Mouse (Mus musculus) lung, embryonic 16.5 days (tissue): ENCODE data around the gene Scg3. TPM values are rescaled to one million over a fixed set of nuclear protein-coding genes. Genes with fewer than 3 reads are reported as not detected.
A peak's percentile ranks its signal among the peaks of the same experiment; 100 is the strongest.
"Not testable (repeated sequence)": the region's sequence is repeated elsewhere in the genome, so short reads cannot be mapped to it uniquely, and the experiment has no call there.

Experiments used
- ATAC-seq: fragments of 200-750 bp; cut with Nextera tagmentation; 2 replicates; pipeline ENCODE4 v1.8.0; 2017; ENCODE audit warnings: low read depth, mild to moderate bottlenecking, moderate library complexity
- H3K27ac ChIP-seq: fragments of 300-500 bp; sonication (generic); 2 replicates; pipeline ENCODE4 v1.5.1; 2014; ENCODE audit warnings: mild to moderate bottlenecking, control low read depth, low read length
- H3K27me3 ChIP-seq: fragments of 300-500 bp; sonication (generic); 2 replicates; pipeline ENCODE4 v1.6.1; 2014; ENCODE audit warnings: low read depth, low read length, mixed read lengths; ENCODE audit not compliant: control insufficient read depth, insufficient read depth
- H3K36me3 ChIP-seq: fragments of 300-500 bp; sonication (generic); 2 replicates; pipeline ENCODE4 v1.6.1; 2014; ENCODE audit warnings: low read length; ENCODE audit not compliant: control insufficient read depth, insufficient read depth
- H3K4me1 ChIP-seq: fragments of 300-500 bp; sonication (generic); replicated peaks from 2 replicates; pipeline ENCODE4 v1.6.1; 2014; ENCODE audit warnings: low read length, mixed read lengths; ENCODE audit not compliant: control insufficient read depth, insufficient read depth
- H3K4me2 ChIP-seq: fragments of 300-500 bp; sonication (generic); 2 replicates; pipeline ENCODE4 v1.6.1; 2014; ENCODE audit warnings: low read depth, low read length, control low read depth
- H3K4me3 ChIP-seq: fragments of 300-500 bp; sonication (generic); 2 replicates; pipeline ENCODE4 v1.5.1; 2014; ENCODE audit warnings: mild to moderate bottlenecking, low read length, control low read depth
- H3K9ac ChIP-seq: fragments of 300-500 bp; sonication (generic); 2 replicates; pipeline ENCODE4 v1.6.1; 2014; ENCODE audit warnings: low read length, control low read depth
- H3K9me3 ChIP-seq: fragments of 300-500 bp; sonication (generic); 2 replicates; pipeline ENCODE4 v1.6.1; 2016; ENCODE audit warnings: low read length; ENCODE audit not compliant: control insufficient read depth
- WGBS: fragments of 180-500 bp; shearing (Covaris S2); extraction: QIAGEN DNeasy Blood & Tissue Kit; methylation state at CpG from one replicate; pipeline ENCODE4 v1.1.7; 2014; 5-methylcytosine and 5-hydroxymethylcytosine counted together
- polyA plus RNA-seq: library from polyadenylated mRNA; unstranded; fragments of >200 nt; fragmentation: Nextera tagmentation; extraction: Ambion mirVana; gene quantifications from 2 replicates; pipeline ENCODE4 v1.2.1, GENCODE M21; 2015

Gene Scg3
- polyA plus RNA-seq, 1 experiment from 2014 or later: 1.2 TPM

GRCm38 (mm10) chr9:75632902-75633301 is 51.0 kb downstream of the Scg3 start:
- ATAC-seq: no peak
- Histone ChIP-seq H3K27me3 (no peaks in the 10 kb centered on the region), H3K4me1 (peaks cover 12% of the 10 kb centered on the region; the same call in 1 of the 2 replicates), H3K36me3 (no peaks in the 10 kb centered on the region), H3K4me3 (no peak overlapping the region), H3K27ac (no peak overlapping the region), H3K4me2 (no peak overlapping the region), H3K9me3 (no peaks in the 10 kb centered on the region), H3K9ac (no peak overlapping the region)
- 21% methylated on average over 1 of the region's 1 CpGs for WGBS

GRCm38 (mm10) chr9:75632111-75632510 is 51.7 kb downstream of the Scg3 start:
- peak; percentile 58 for ATAC-seq
- H3K4me1 ChIP-seq: peaks cover 12% of the 10 kb centered on the region; the same call in 1 of the 2 replicates
- no peaks in the 10 kb centered on the region for H3K9me3 ChIP-seq
- WGBS: 41% methylated on average over 10 of the region's 10 CpGs
- no peak overlapping the region for H3K9ac ChIP-seq
- H3K36me3 ChIP-seq: no peaks in the 10 kb centered on the region
- no peak overlapping the region for H3K27ac ChIP-seq
- H3K4me3 ChIP-seq: no peak overlapping the region
- H3K27me3 ChIP-seq: no peaks in the 10 kb centered on the region
- no peak overlapping the region; the same call in 1 of the 2 replicates for H3K4me2 ChIP-seq

GRCm38 (mm10) chr9:75630823-75631454 is 52.9 kb downstream of the Scg3 start:
- Histone ChIP-seq H3K4me3 (no peak overlapping the region), H3K27ac (peak overlapping the region; percentile 52; the same call in 1 of the 2 replicates), H3K4me1 (peaks cover 12% of the 10 kb centered on the region; the same call in 1 of the 2 replicates), H3K9me3 (no peaks in the 10 kb centered on the region), H3K27me3 (no peaks in the 10 kb centered on the region), H3K4me2 (no peak overlapping the region), H3K36me3 (no peaks in the 10 kb centered on the region), H3K9ac (no peak overlapping the region)
- ATAC-seq: no peak; the same call in 1 of the 2 replicates
- 62% methylated on average over 8 of the region's 8 CpGs for WGBS

- Histone ChIP-seq H3K9me3 (no peaks in the 10 kb centered on the region), H3K27ac (0 out of 2 replicates have a peak overlapping the region, but pooled peaks have one; percentile 61), H3K9ac (peak overlapping the region; percentile 88), H3K4me3 (peak overlapping the region; percentile 85), H3K4me2 (peak overlapping the region; percentile 95), H3K4me1 (peaks cover 8% of the 10 kb centered on the region; the same call in 1 of the 2 replicates), H3K27me3 (peaks cover 4% of the 10 kb centered on the region; the same call in 1 of the 2 replicates), H3K36me3 (no peaks in the 10 kb centered on the region)
- ATAC-seq: no peak
- WGBS: 1% methylated on average over 14 of the region's 14 CpGs
Observed at GRCm38 (mm10) chr9:75626308-75626604, 57.6 kb downstream of the Scg3 start.

- Histone ChIP-seq H3K27me3 (peaks cover 4% of the 10 kb centered on the region; the same call in 1 of the 2 replicates), H3K4me1 (peaks cover 5% of the 10 kb centered on the region; the same call in 1 of the 2 replicates), H3K4me2 (peak within 1 kb of the TSS; percentile 95), H3K4me3 (peak within 1 kb of the TSS; percentile 85), H3K9ac (peak within 1 kb of the TSS; percentile 88), H3K36me3 (no peaks in the 10 kb centered on the region), H3K27ac (peak within 1 kb of the TSS; percentile 61), H3K9me3 (no peaks in the 10 kb centered on the region)
- WGBS: under 1% methylated on average over 71 of the region's 94 CpGs
- ATAC-seq: peak; percentile 96
Observed at GRCm38 (mm10) chr9:75625556-75626307, 58.1 kb downstream of the Scg3 start, which contains the start of gene Lysmd2. Lysmd2 (plus strand) TSS chr9:75625741.

GRCm38 (mm10) chr9:75624983-75625555 is 58.8 kb downstream of the Scg3 start:
- H3K4me3 ChIP-seq: peak overlapping the region; percentile 85
- H3K36me3 ChIP-seq: no peaks in the 10 kb centered on the region
- peak overlapping the region; percentile 95 for H3K4me2 ChIP-seq
- peaks cover 4% of the 10 kb centered on the region; the same call in 1 of the 2 replicates for H3K4me1 ChIP-seq
- peak overlapping the region; percentile 61; the same call in 1 of the 2 replicates for H3K27ac ChIP-seq
- no peaks in the 10 kb centered on the region for H3K9me3 ChIP-seq
- H3K9ac ChIP-seq: peak overlapping the region; percentile 88
- H3K27me3 ChIP-seq: peaks cover 4% of the 10 kb centered on the region; the same call in 1 of the 2 replicates
- 15% methylated on average over 18 of the region's 18 CpGs for whole genome bisulfite sequencing
- no peak; the same call in 1 of the 2 replicates for ATAC-seq

- Histone ChIP-seq H3K27me3 (peaks cover 4% of the 10 kb centered on the region; the same call in 1 of the 2 replicates), H3K4me3 (no peak overlapping the region), H3K27ac (no peak overlapping the region), H3K4me2 (no peak overlapping the region), H3K9me3 (no peaks in the 10 kb centered on the region), H3K9ac (no peak overlapping the region), H3K4me1 (peaks cover 4% of the 10 kb centered on the region; the same call in 1 of the 2 replicates), H3K36me3 (no peaks in the 10 kb centered on the region)
- no peak for ATAC-seq
- 38% methylated on average over 3 of the region's 3 CpGs for WGBS
Observed at GRCm38 (mm10) chr9:75621428-75621827, 62.4 kb downstream of the Scg3 start.

GRCm38 (mm10) chr9:75619761-75620160 is 64.1 kb downstream of the Scg3 start:
- not testable (repeated sequence) for H3K27ac ChIP-seq, H3K36me3 ChIP-seq, H3K4me2 ChIP-seq, H3K9ac ChIP-seq, H3K9me3 ChIP-seq, ATAC-seq, H3K4me3 ChIP-seq, H3K27me3 ChIP-seq, H3K4me1 ChIP-seq
- WGBS: 97% methylated on average over 2 of the region's 2 CpGs
